Mouse (Mus musculus) erythroblast, embryonic 14.5 days (primary cell): Measurements from ENCODE around the gene St14.

ENCODE experiments used
- GATA1 ChIP-seq: IDR thresholded peaks from 2 replicates; pipeline ENCODE4 v1.6.1; 2012; ENCODE audit warnings: low read length, inconsistent platforms, mixed read lengths
- TAL1 ChIP-seq: IDR thresholded peaks from 3 replicates; pipeline ENCODE4 v1.6.1; 2012; ENCODE audit warnings: low read length, inconsistent platforms, mixed read lengths

- TF ChIP-seq GATA1 (no peak), TAL1 (no peak)
Measured at GRCm38 (mm10) chr9:31082771-31083170, 48.9 kb downstream of the St14 start.
